Mouse (Mus musculus) layer of hippocampus, postnatal 36 days (tissue): ENCODE measurements around the gene Asphd1. TPM values are rescaled to one million over a fixed set of nuclear protein-coding genes. Genes with fewer than 3 reads are reported as not detected.

Experiments used
- total RNA-seq, 2 experiments: library from RNA; stranded (reverse); gene quantifications; 2 replicates each; pipeline ENCODE4 v1.2.3; 2021

Gene Asphd1
- total RNA-seq, 2 experiments from 2014 or later: 34.1 to 35.4 TPM

Other genes starting within 250 kb of the Asphd1 start
- gene Coro1a, start 241.8 kb downstream of the Asphd1 start, total RNA-seq: 100 to 1,000 TPM; 114 to 121 TPM
- gene Mapk3, start 190.0 kb downstream of the Asphd1 start, total RNA-seq: 100 to 1,000 TPM; 144 to 146 TPM
- gene Gdpd3, start 183.2 kb downstream of the Asphd1 start, total RNA-seq: 1 to 10 TPM; 2.5 to 5.1 TPM
- 100 to 1,000 TPM; 278 to 291 TPM for gene Ypel3, start 172.6 kb downstream of the Asphd1 start, total RNA-seq
- 1 to 10 TPM in 1 of 2 experiments, under 1 TPM in 1; 0.75 to 1.1 TPM for gene Tbx6, start 168.1 kb downstream of the Asphd1 start, total RNA-seq
- 10 to 100 TPM; 54.3 to 59.5 TPM for gene Ppp4c, start 157.1 kb downstream of the Asphd1 start, total RNA-seq
- gene Fam57b, start 151.9 kb downstream of the Asphd1 start, total RNA-seq: 10 to 100 TPM; 75.1 to 83.3 TPM
- gene 4930451I11Rik, start 117.9 kb downstream of the Asphd1 start, total RNA-seq: not detected
- gene Doc2a, start 102.2 kb downstream of the Asphd1 start, total RNA-seq: 10 to 100 TPM; 16.1 to 17.7 TPM
- 10 to 100 TPM; 29.5 to 32.0 TPM for gene Hirip3, start 87.6 kb downstream of the Asphd1 start, total RNA-seq
- 10 to 100 TPM; 53.5 to 56.0 TPM for gene Ino80e, start 87.2 kb downstream of the Asphd1 start, total RNA-seq
- gene Taok2, start 64.9 kb downstream of the Asphd1 start, total RNA-seq: 100 to 1,000 TPM; 151 to 165 TPM
- gene Tmem219, start 26.7 kb downstream of the Asphd1 start, total RNA-seq: 10 to 100 TPM; 23.2 to 23.8 TPM
- gene Kctd13, start 20.7 kb downstream of the Asphd1 start, total RNA-seq: 100 to 1,000 TPM; 161 to 171 TPM
- 100 to 1,000 TPM; 427 to 447 TPM for gene Sez6l2, start 981 bp upstream of the Asphd1 start, total RNA-seq
- gene Cdipt, start 26.3 kb upstream of the Asphd1 start, total RNA-seq: 100 to 1,000 TPM; 159 to 164 TPM
- under 1 TPM in 1 of 2 experiments, not detected in 1; 0.35 TPM for gene Cdiptos, start 26.5 kb upstream of the Asphd1 start, total RNA-seq
- gene Mvp, start 65.0 kb upstream of the Asphd1 start, total RNA-seq: 1 to 10 TPM; 7.2 to 8.4 TPM
- gene Pagr1b, start 66.9 kb upstream of the Asphd1 start, total RNA-seq: under 1 TPM in 1 of 2 experiments, not detected in 1; 0.90 TPM
- gene Pagr1a, start 67.8 kb upstream of the Asphd1 start, total RNA-seq: 10 to 100 TPM; 10.4 to 16.2 TPM
- gene Gm42742, start 71.5 kb upstream of the Asphd1 start, total RNA-seq: 10 to 100 TPM; 68.6 to 82.2 TPM
- gene Prrt2, start 71.6 kb upstream of the Asphd1 start, total RNA-seq: 100 to 1,000 TPM; 229 to 233 TPM
- 100 to 1,000 TPM; 258 to 261 TPM for gene Maz, start 77.5 kb upstream of the Asphd1 start, total RNA-seq
- gene Kif22, start 92.9 kb upstream of the Asphd1 start, total RNA-seq: 1 to 10 TPM; 6.9 to 7.3 TPM
- not detected for gene Zg16, start 137.7 kb upstream of the Asphd1 start, total RNA-seq
- 1 to 10 TPM in 1 of 2 experiments, under 1 TPM in 1; 0.92 to 1.1 TPM for gene AI467606, start 141.8 kb upstream of the Asphd1 start, total RNA-seq
- gene Qprt, start 172.6 kb upstream of the Asphd1 start, total RNA-seq: under 1 TPM; 0.32 to 0.66 TPM
- gene Spn, start 188.2 kb upstream of the Asphd1 start, total RNA-seq: under 1 TPM; 0.50 to 0.73 TPM
- gene Cd2bp2, start 246.5 kb upstream of the Asphd1 start, total RNA-seq: 10 to 100 TPM; 93.9 to 95.1 TPM